Mouse (Mus musculus): ENCODE results near the gene Dab1.

Dab1 gene

DNA sequence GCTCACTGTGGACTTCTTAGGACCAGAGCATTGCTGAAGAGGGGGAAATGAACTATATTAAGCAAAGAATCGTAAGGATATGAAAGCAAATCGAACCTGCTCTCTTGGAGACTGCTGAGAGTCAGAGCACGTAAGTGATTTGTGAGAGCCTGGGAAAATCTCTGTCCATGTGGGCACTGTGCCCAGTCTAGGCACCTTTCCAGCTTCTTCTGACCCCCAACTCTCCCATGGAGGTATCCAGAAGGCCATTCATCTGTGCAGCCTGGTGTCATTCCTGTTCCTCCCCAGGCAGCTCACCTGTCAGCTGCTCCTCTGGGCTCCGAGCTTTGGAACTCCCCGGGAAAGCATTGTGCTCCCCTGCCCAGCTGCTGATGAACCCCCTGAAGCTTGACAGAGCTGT, 389.2 kb downstream of the Dab1 start:
- no peak for DNase-seq

DNA sequence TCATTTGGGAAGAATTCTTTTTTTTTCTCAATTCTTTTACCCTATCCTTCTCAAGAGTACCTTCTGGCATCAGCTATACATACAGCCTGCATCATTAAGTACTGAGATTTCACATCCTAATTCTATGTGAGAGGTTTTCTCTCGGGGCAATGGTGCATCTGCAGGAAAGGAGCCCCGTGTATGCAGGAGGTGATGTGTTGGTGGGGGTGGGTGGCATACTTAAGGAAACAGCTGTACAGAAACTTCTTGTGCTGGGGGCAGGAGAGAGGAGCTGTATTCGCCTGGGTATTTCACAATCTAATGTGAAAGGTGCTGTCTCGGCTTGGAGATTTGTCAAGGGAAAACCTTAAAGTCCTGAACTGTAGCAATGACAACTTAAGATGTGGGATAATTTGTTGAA, 392.5 kb downstream of the Dab1 start:
- DNase-seq = no peak

DNA sequence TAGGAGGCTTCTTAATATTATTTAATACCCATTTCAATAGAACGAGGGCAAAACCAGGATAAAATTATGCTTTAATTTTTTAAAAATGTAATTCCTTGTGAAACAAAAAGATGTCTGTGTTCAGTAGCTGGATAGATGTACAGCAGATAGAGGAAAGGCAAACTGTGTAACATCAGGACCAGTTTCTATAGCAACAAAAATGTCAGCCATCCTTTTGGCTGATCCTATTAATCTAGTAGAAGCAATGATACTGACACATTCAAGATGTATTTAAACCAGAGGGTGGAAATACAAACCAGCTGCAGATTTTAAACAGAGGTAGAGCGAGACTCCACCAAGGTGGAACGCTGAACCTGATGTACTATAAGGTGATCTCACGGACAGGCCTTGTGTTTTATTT, 393.0 kb downstream of the Dab1 start:
- no peak for DNase-seq

DNA sequence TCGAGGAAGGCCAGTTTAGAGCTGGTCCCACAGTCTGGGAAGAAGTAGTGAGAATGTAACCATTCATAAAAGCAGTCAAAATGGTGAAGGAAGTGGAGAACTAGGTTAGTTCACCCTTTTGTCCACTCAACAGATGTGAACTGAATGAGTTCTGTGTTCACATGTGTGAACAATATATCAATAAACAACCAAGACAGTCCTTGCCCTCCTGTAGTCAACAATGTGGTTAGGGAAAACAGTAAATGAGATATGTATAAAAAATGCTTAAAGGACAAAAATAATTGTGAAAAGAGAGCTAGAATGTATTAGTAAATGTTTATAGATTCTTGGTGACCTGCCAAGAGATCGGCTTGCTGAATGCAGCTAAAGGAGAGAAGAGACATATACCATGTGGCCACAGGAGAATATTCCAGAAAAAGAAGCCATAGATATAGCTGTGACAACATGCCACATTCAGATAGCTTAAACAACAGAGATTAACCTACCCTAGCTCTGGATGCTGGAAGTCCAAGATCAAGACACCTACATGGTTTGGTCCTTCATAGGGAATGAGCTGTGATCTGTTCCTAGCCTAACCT, 406.0 kb downstream of the Dab1 start:
- no peak for DNase-seq

DNA sequence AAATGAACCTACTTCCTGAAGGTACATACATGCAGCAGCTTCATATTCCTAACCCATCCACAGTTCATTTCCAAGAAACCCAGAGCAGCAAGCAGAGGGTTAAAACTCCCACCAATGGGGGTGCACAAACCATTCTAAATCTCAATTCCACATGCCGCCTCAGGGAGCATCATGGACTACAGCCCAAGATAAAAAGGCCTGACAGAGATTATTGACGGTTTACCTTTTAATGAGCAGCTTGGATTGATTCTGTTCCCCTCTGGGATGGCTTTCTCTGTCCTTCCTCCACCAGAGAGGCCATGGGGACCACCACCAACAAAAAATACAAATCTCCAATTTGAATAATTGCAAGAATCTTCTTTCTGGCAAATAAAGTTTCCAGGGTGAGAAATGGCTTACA, 407.7 kb downstream of the Dab1 start:
- peak; percentile 17 for DNase-seq

DNA sequence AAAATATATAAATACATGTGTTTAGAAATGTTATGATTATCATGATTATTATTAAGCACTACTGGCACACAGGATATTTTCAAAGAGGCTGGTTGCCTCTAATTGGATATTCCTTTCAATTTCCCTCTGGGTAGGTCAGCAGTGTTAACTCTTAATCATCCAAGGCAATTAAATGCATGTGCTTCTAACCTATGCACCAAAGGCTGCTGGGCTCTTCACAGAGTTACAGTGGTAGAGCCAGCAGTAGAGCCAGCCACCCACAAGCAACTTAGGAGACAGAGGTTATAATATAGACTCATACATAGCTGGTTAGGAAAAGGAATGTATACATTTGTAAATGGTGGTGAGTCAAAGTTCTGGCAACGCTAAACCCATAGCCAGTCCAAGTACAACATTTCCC, 408.1 kb downstream of the Dab1 start:
- no peak for DNase-seq

DNA sequence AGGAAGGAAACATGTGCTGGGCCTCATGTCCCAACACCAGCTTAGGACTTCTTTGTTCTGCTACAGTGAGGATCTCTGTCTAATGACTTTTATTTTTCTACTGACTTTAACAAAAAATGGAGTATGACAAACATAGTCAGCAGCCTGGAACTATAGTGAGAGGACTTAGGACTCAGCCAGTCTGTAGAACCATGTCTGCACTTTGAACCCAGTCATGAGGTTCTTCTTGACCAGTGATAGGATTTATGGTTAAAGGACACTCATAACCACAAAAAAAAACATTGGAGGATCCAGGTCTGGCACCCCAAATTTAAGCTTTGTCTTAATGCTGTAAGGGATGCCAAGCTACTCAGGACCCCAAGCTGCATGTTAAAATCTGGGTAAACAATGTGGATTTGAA, 416.9 kb downstream of the Dab1 start:
- no peak for DNase-seq

DNA sequence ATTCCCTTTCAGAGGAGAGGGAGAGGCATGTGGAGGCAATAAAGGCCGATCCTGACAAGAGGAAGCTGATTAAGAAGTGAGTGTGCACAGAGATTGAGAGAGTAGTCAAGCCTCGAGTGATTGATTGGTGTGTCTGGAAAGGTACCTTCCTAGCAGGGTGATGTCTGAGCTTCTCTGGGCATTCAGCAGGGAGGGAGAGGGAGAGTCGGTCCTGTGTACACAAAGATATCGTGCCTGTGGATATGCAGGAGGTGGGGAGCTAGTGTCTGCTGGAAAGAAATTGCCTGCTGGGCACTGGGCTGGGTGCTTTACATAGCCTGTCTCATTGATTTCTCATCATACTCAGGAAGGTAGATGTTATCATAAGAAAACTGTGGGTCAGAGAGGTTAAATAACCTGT, 420.4 kb downstream of the Dab1 start:
- no peak for DNase-seq

DNA sequence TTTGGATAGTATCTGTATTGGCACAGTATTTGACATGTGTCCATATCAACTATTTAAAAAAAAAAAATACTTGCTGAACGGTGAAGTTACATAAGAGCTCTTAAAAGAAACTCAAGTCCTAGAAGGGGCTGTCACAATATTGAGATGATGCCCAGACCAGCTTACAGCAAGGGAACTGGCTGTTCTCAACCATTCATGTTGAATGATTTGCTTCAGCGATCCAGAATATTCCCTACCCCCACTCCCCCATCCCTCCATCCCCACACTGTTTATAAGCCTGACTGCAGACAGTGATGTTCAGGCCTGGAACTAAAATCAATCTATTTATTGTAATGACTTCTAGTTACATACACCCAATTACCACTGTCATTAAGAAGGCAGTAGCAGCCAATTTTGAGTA, 424.3 kb downstream of the Dab1 start:
- DNase-seq = no peak

DNA sequence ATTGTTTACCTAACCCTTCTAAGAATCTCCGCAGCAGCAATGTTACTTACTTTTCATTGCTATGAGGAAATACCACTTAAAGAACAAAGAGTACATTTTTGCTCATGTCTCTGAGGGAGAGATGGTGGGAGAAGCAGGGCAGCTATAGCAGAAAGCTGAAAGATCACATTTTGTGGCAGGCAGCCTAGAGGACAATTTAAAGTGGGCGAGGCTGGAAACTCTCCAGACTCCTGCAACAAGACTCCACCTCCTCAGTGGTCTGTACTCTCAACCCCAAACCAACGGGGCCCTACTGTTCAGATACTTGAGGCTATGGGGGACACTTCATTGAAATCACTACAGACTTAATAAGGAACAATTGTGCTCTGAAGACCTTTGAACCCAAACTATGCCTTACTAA, 425.5 kb downstream of the Dab1 start:
- DNase-seq = no peak

DNA sequence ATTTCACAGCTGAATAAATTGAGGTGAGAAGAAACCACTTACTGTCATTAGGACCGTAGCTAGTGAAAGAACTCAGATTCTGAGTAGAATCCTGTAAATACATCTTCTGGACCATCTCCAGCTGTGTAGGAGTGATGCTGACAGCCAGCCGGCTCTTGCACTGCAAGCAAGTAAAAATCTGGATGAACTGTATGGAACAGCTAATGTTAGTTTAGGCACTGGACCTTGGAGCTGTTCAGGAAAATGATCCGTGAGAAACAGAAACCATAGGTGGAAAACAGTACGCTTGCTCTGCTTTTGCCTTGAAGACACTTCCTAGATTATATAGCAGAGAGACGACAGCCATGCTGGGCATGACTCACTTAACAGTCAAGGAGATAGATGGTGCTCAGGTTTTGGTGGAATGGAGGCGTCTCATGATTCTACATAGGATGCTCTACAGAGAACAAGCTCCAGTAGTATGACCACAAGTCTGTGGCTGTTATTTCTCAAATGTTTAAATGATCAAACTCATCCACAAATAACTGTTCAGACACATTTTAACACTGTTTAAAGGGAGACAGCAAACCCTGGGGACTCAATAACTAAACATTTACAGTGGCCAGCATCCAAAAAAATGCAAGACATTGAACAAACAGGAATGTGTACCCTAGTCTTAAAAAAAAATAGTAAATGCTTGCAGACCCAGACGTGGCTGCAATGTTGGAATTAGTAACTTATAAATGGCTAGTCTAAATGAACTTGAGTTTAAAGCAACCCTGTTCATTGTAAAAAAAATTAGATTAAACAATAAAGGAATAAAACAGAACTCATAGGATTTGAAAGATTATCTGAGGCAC, 429.0 kb downstream of the Dab1 start:
- no peak for DNase-seq

DNA sequence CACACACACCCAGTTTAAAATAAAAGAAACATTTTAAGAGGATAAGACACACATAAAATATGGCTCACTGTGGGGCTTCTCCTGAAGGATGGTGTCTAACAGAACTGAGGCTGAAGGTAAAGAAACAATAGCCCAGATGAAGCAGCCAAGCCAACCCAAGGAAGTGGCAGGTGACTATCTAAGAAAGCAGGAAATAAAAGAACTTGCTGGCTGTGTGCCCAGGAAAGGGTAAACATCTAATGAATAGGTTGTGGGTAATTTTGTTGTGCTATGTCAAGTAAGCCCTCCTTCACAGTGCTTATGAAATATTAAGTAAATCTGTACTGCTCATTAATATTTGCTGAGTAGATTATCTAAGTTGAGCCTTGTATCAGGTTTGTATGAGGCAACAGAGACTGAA, 438.0 kb downstream of the Dab1 start:
- no peak for DNase-seq

DNA sequence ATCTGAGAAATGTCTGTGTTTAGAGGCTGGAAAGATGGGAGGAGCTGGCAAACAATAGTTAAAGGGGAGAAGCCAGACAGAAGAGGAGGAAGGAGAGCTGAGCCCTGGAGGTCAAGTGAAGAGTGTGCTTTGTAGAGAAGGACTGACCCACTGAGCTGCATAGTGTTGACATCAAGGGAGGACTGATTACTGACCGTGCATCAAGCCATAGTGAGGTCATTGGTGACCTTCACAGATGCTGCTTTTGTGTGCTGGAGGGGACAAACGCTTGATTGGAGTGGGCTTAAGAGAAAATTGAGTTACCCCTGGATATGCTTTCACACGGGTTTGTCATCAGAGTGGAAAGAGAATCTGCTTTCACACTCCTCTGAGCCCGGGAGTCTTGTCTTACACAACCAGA, 440.4 kb downstream of the Dab1 start:
- DNase-seq = no peak

DNA sequence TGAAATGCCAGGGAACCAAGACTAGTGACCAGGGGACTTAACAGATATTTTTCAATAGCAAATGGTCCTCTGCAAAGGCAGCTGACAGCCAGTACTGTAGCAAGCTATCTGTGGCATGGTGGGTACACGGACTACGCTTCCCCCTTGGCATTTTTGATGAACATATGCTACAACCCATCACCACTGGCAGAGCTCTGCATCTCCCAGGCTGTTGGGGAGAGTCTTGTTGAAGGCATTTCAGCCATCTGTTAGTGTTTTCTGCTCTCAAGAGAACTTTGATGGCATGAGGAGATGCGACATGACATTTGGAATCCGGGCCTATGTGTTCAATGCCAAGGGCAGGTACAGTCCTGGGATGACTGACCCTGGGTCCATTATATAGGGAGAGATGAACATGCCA, 443.2 kb downstream of the Dab1 start:
- no peak for DNase-seq

DNA sequence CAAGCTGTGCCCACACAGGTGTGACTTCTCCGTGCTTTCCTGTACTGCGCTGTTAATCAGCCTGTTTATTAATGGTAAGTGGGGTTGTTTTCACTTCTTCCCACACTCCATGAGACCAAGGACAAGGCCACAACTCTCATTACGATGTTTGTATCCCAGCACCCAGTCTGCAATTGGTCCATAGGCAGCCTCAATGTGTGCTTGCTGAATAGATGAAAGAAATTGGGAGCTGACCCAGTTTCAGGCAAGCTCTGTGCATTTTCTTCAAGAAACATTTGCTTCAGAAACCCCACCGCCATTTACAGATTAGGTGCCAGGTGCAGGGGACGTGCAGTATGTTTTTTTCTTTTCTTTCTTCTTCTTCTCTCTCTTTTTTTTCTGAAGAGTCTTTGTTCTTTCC, 447.7 kb downstream of the Dab1 start:
- no peak for DNase-seq

DNA sequence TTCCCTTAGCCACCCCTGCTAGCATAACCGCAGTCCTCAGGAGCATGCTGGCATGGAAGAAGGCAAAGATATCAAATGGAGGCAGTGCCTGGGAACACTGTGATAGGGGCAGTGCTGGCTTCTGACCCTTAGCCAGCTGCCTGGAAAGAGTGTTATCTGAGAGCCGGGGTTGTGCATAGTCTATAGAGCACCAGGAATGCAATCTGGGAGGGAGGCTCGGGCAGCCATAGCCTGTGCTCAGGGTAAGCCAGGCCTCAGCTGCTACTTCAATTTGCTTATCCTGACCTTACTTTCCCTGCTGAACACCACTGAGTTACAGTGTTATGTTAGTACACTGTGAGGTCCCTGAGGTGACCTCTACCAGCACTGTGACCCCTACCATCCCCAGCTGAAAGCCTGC, 448.6 kb downstream of the Dab1 start:
- peak; percentile 36 for DNase-seq

DNA sequence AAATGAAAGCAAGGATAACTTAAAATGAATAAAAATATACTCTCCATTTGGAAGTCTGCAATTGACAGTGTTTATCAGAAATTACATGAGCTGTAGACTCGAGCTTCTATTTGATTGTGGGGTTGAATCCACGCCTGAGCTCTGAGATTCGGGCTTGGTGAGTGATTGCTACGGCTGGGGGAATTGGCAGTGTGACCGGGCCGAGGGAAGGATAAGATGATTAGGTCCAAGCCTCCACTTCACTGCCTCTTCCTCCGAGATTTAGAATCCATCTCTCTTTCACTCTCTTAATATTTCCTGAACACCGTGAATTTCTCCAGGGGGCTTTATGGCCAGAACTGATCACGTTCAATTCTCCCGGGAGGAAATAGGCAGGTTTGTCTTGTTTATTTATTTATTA, 452.1 kb downstream of the Dab1 start:
- DNase-seq = no peak

DNA sequence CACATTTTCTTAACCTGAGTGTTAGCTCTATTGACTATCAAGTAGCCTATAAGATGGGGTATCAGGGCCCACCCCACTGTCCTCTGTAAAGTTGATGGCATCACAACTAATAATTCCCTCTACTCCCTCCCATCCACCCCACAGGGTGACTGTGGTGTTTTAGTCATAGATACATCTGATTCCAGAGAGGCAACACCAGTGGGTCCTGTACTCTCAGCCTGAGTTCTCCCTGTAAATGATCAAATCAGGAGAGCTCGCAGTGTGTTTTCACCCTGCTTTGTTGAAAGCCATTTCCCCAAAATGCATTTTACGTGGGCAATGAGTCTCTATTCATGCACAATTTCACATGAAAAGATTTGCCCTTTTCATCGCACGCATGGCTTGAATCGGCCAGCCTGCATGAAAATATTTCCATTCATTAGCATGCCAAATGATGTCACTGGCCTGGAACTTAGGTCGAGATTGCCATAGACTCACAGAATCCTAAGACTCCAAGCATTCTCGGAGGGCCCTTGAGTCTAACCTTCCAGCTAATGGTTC, 454.8 kb downstream of the Dab1 start:
- DNase-seq = peak; percentile 61

DNA sequence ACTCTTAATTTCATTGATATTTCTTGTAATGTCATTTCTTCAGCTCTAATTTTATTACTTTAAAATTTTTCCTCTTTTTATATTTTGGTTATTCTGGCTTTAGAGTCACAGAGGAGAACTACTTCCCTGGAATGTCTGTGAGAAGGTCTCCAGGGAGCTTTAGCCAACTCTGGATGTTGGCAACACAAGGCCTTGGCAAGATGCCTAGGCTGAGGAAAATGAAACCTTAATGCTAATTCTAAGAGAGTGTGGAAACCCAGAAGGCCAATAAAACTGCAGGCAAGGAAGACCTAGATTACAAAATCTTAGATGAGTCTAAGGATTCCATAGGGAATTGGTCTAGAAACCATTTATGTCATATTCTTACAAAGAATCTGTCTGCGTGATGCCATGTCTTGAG, 458.6 kb downstream of the Dab1 start:
- DNase-seq = no peak

DNA sequence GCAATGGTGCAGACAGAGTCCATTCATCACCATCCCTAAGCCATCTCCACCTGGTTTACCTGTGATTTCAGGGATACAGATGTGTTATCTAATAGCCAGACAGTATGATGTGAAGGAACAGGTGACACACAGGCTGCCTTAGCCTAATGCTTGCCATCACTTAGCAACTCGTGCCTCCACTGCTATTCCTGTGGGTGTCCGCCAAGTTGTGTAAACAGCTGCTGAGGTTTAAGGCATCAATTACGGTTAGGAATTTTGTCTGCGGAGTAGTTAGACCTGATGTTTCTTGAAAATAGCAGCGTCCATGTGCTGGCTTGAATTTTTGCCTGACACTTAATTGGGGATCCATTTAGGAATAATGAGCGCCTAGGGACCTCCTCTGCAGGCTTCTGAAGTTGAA, 487.1 kb downstream of the Dab1 start:
- peak; percentile 9 for DNase-seq

DNA sequence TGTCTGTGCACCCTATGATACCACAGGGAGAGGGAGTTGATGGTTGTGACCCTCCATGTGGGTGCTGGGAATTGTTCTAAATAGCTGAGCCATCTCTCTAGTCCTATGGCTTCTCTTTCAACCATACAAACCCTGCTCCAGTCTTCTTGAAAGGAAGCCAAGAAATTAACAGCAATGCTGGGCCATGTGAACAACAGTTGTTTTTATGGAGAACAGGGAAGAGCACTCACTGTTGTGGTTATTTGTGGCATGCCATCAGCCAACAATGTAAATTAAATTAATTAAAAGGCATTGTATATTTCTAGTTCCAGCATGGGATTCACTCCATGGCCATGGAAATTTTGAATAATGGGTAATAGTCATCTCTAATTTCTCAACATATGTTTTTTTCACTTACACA, 492.5 kb downstream of the Dab1 start:
- DNase-seq = no peak

DNA sequence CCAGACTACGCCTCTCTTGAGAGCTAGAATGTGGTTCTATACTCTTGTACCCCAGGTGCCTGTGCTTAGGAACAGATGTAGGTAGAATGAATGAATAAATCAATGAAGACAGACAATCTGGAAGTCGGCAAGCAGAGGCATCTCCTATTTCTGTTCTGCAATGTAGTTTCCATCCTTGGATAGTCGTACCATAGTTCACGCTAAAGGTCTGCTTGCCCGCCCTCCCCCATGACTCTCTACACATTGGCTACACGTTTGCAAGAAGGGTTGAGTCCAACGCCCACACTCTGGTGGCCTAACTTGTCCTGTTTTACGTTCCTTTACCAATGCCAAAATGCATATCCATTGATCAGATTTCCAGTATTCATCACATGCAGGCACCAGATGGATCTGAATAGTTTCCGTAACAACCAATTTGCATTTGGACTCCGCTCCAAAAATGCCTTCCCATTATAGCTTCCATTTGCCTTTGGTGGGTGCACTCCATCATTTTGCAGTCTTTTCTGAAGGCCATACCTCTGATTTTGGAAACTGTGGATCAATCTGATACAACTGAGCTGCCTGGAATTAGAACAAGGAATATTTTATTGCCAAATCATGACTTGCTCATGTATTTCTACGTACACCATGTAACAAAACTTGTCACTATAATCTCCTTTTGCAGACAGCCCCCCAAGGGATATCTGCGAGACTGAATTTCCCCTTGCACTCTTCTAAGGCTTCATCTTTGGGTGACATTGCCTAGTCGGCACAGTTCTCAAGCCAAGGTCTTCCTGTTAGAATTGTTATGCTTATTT, 494.2 kb downstream of the Dab1 start:
- DNase-seq = no peak

DNA sequence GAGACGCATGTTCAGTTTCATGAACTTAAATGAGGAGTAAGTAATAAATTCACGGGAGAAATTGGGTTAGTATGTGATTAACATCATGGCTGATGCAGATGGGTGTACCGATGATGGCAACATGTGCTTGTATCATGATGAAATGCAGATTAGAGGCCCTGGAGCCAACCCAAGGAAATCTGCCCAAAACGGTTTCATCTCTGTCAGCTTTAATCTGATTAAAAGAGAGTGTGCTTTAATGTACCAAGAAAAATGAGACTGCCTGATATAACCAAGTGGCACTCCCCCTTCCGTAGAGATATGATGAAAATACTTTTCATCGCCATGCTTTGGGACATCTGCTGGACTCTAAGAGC, 494.8 kb downstream of the Dab1 start:
- DNase-seq = no peak

DNA sequence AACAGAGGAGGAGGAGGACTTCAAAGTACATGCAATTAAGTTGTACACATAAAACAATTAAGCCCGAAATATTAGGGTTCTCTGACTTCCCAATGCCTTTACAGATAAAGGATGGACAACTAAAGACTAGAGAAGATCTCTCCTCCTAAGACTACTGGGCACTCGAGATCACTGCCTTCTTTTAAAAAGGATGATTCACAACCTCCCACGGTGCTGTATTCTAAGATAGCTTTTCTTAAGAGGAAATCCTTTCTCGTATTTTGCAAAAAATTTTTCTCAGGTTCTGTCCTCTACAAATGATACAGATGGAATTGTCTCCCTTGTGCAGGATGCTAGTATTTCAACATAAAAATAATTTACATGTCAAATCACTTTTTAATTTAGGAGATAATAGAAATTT, 500.9 kb downstream of the Dab1 start:
- no peak for DNase-seq

Data from embryo, embryonic 11 days (tissue).